20 mouse cellular contexts compared by ENCODE assay signal in genomic region chr7:120069164-120069563, GRCm38 (mm10). TPM values are rescaled to one million over a fixed set of nuclear protein-coding genes. Genes with fewer than 3 reads are reported as not detected.
DNase-seq lines count a peak whose midpoint lies in the region; ATAC-seq lines count a peak whose summit lies in the region.
"Had no signal": no experiment of that assay in that cellular context is flagged by ENCODE, and none has a peak within 500 bp of the region (broad histone marks: within the 10 kb centered on the region; RNA-seq: fewer than 3 reads in every experiment).

No protein-coding gene starts in this region.

- H3K4me1 ChIP-seq in hindbrain, embryonic 10.5 days (replicated peaks) = peaks cover 8% of the 10 kb centered on the region; the same call in 1 of the 2 replicates
- no peaks in the 10 kb centered on the region for H3K4me1 ChIP-seq in hindbrain, embryonic 14.5 days (replicated peaks; ENCODE audit: control insufficient read depth, insufficient read depth, low read length)
- H3K4me1 ChIP-seq in forebrain, embryonic 12.5 days = peaks cover 7% of the 10 kb centered on the region
- peaks cover 3% of the 10 kb centered on the region; the same call in 1 of the 2 replicates for H3K4me1 ChIP-seq in hindbrain, embryonic 16.5 days (ENCODE audit: control insufficient read depth, insufficient read depth, low read depth, low read length)
- no peaks in the 10 kb centered on the region for H3K4me1 ChIP-seq in kidney, embryonic 15.5 days
- H3K4me1 ChIP-seq: liver, embryonic 13.5 days; stomach, embryonic 15.5 days had no signal

- intact Hi-C loops in gastrocnemius, postnatal 14 days (cut with DNase I; ENCODE audit: low total_unique reads) = no loop called here

- WGBS in hindbrain, embryonic 10.5 days = 38% methylated on average over 3 of the region's 3 CpGs
- WGBS in hindbrain, embryonic 14.5 days = 15% methylated on average over 3 of the region's 3 CpGs
- 21% methylated on average over 3 of the region's 3 CpGs for WGBS in forebrain, embryonic 12.5 days
- WGBS in hindbrain, embryonic 16.5 days = 13% methylated on average over 3 of the region's 3 CpGs
- WGBS in kidney, embryonic 15.5 days = 35% methylated on average over 3 of the region's 3 CpGs

- DNase-seq in hindbrain, embryonic 10.5 days (ENCODE audit: low spot score) = peak; percentile 15
- DNase-seq in hindbrain, embryonic 14.5 days (ENCODE audit: low spot score) = no peak
- peak; percentile 13 for DNase-seq in MN1 (ENCODE audit: low spot score)
- no peak for DNase-seq in gastrocnemius, postnatal 14 days
- no peak for DNase-seq in spleen, adult 12 weeks (ENCODE audit: low spot score)
- DNase-seq: adrenal gland, adult 2 months; cerebellum, adult 8-10 months; heart, postnatal 14 days; kidney, postnatal 10 days; layer of hippocampus, adult 9-11 months; left cerebral cortex, postnatal 4 days; liver, embryonic 13.5 days had no signal

- no peak overlapping the region for H3K4me2 ChIP-seq in hindbrain, embryonic 14.5 days (replicated peaks)
- H3K4me2 ChIP-seq in forebrain, embryonic 12.5 days = no peak overlapping the region
- H3K4me2 ChIP-seq in hindbrain, embryonic 16.5 days (ENCODE audit: low read length) = no peak overlapping the region
- H3K4me2 ChIP-seq in kidney, embryonic 15.5 days = no peak overlapping the region
- H3K4me2 ChIP-seq: liver, embryonic 13.5 days; stomach, embryonic 15.5 days had no signal

- no peak overlapping the region for H3K4me3 ChIP-seq in hindbrain, embryonic 10.5 days
- H3K4me3 ChIP-seq in hindbrain, embryonic 14.5 days (replicated peaks; ENCODE audit: low read length) = no peak overlapping the region
- H3K4me3 ChIP-seq in forebrain, embryonic 12.5 days (replicated peaks) = no peak overlapping the region
- H3K4me3 ChIP-seq in hindbrain, embryonic 16.5 days (ENCODE audit: low read length) = no peak overlapping the region
- no peak overlapping the region for H3K4me3 ChIP-seq in kidney, embryonic 15.5 days (replicated peaks)
- H3K4me3 ChIP-seq: liver, embryonic 13.5 days; stomach, embryonic 15.5 days had no signal

- H3K9me3 ChIP-seq in hindbrain, embryonic 10.5 days = no peaks in the 10 kb centered on the region
- no peaks in the 10 kb centered on the region for H3K9me3 ChIP-seq in hindbrain, embryonic 14.5 days (ENCODE audit: control insufficient read depth, low read length)
- no peaks in the 10 kb centered on the region for H3K9me3 ChIP-seq in forebrain, embryonic 12.5 days
- no peaks in the 10 kb centered on the region for H3K9me3 ChIP-seq in hindbrain, embryonic 16.5 days (ENCODE audit: control insufficient read depth, low read length)
- H3K9me3 ChIP-seq in kidney, embryonic 15.5 days (replicated peaks) = no peaks in the 10 kb centered on the region
- H3K9me3 ChIP-seq: liver, embryonic 13.5 days; stomach, embryonic 15.5 days had no signal

- no peak; the same call in 1 of the 2 replicates for ATAC-seq in hindbrain, embryonic 14.5 days (ENCODE audit: low FRiP score)
- peak; percentile 51 for ATAC-seq in forebrain, embryonic 12.5 days (ENCODE audit: low FRiP score)
- peak; percentile 34; the same call in 1 of the 2 replicates for ATAC-seq in hindbrain, embryonic 16.5 days
- no peak for ATAC-seq in kidney, embryonic 15.5 days (replicated peaks; ENCODE audit: low FRiP score)

- no peak overlapping the region for H3K9ac ChIP-seq in hindbrain, embryonic 14.5 days
- H3K9ac ChIP-seq in forebrain, embryonic 12.5 days = no peak overlapping the region
- no peak overlapping the region for H3K9ac ChIP-seq in hindbrain, embryonic 16.5 days (ENCODE audit: low read depth, low read length)
- no peak overlapping the region for H3K9ac ChIP-seq in kidney, embryonic 15.5 days
- H3K9ac ChIP-seq: liver, embryonic 13.5 days; stomach, embryonic 15.5 days had no signal

- no peak overlapping the region for H3K27ac ChIP-seq in hindbrain, embryonic 10.5 days
- H3K27ac ChIP-seq in hindbrain, embryonic 14.5 days = no peak overlapping the region
- H3K27ac ChIP-seq in forebrain, embryonic 12.5 days = no peak overlapping the region
- no peak overlapping the region for H3K27ac ChIP-seq in hindbrain, embryonic 16.5 days (ENCODE audit: low read depth, low read length)
- no peak overlapping the region for H3K27ac ChIP-seq in kidney, embryonic 15.5 days
- H3K27ac ChIP-seq: liver, embryonic 13.5 days; stomach, embryonic 15.5 days had no signal

- no peaks in the 10 kb centered on the region for H3K36me3 ChIP-seq in hindbrain, embryonic 10.5 days
- H3K36me3 ChIP-seq in hindbrain, embryonic 14.5 days (replicated peaks; ENCODE audit: control insufficient read depth, insufficient read depth) = no peaks in the 10 kb centered on the region
- H3K36me3 ChIP-seq in forebrain, embryonic 12.5 days (replicated peaks) = no peaks in the 10 kb centered on the region
- no peaks in the 10 kb centered on the region for H3K36me3 ChIP-seq in hindbrain, embryonic 16.5 days (ENCODE audit: control insufficient read depth, insufficient read depth, low read length)
- H3K36me3 ChIP-seq in kidney, embryonic 15.5 days = no peaks in the 10 kb centered on the region
- H3K36me3 ChIP-seq: liver, embryonic 13.5 days; stomach, embryonic 15.5 days had no signal

- H3K27me3 ChIP-seq in hindbrain, embryonic 10.5 days (ENCODE audit: insufficient read depth, poor library complexity, severe bottlenecking) = no peaks in the 10 kb centered on the region
- H3K27me3 ChIP-seq in hindbrain, embryonic 14.5 days (ENCODE audit: control insufficient read depth, insufficient read depth, low read length) = no peaks in the 10 kb centered on the region
- H3K27me3 ChIP-seq in forebrain, embryonic 12.5 days = no peaks in the 10 kb centered on the region
- no peaks in the 10 kb centered on the region for H3K27me3 ChIP-seq in hindbrain, embryonic 16.5 days (replicated peaks; ENCODE audit: control insufficient read depth, insufficient read depth, low read length)
- no peaks in the 10 kb centered on the region for H3K27me3 ChIP-seq in kidney, embryonic 15.5 days
- H3K27me3 ChIP-seq: liver, embryonic 13.5 days; stomach, embryonic 15.5 days had no signal

RNA-seq across cellular contexts. Expression of gene Dnah3, which starts 25.9 kb away (rescaled TPM):
- 0.24 TPM in 1 of 2 replicates, not detected in the other for polyA plus RNA-seq in hindbrain, embryonic 10.5 days (2016; fragmentation: Nextera tagmentation; extraction: Ambion mirVana)
- 0.09 and 0.16 TPM in 2 replicates for polyA plus RNA-seq in hindbrain, embryonic 14.5 days (2014; fragmentation: Nextera tagmentation; extraction: Ambion mirVana)
- polyA plus RNA-seq in forebrain, embryonic 12.5 days (2016; fragmentation: Nextera tagmentation; extraction: Ambion mirVana) = 0.04 and 0.11 TPM in 2 replicates
- polyA plus RNA-seq in hindbrain, embryonic 16.5 days (2015; fragmentation: Nextera tagmentation; extraction: Ambion mirVana) = 0.11 TPM in 1 of 2 replicates, not detected in the other
- total RNA-seq in gastrocnemius, postnatal 14 days (2021) = not detected
- not detected in 2 replicates for polyA plus RNA-seq in kidney, embryonic 15.5 days (2015; fragmentation: Nextera tagmentation; extraction: Ambion mirVana)
- total RNA-seq: ES-E14; megakaryocyte progenitor cell, adult 5-6 weeks had no signal
- polyA plus RNA-seq: adrenal gland, adult 2 months; intestine, embryonic 14.5 days; liver, embryonic 13.5 days; small intestine, adult 2 months had no signal

RNA-seq across cellular contexts. Expression of gene Tmem159, which starts 33.0 kb away (rescaled TPM):
- polyA plus RNA-seq in hindbrain, embryonic 10.5 days (2016; fragmentation: Nextera tagmentation; extraction: Ambion mirVana) = 25.1 and 27.3 TPM in 2 replicates
- 12.0 and 15.2 TPM in 2 replicates for polyA plus RNA-seq in hindbrain, embryonic 14.5 days (2014; fragmentation: Nextera tagmentation; extraction: Ambion mirVana)
- polyA plus RNA-seq in forebrain, embryonic 12.5 days (2016; fragmentation: Nextera tagmentation; extraction: Ambion mirVana) = 8.0 and 8.9 TPM in 2 replicates
- 17.1 and 19.3 TPM in 2 replicates for polyA plus RNA-seq in hindbrain, embryonic 16.5 days (2015; fragmentation: Nextera tagmentation; extraction: Ambion mirVana)
- 1 to 10 TPM; 8.1 to 8.2 TPM for total RNA-seq in gastrocnemius, postnatal 14 days (2021)
- 32.5 and 48.2 TPM in 2 replicates for polyA plus RNA-seq in kidney, embryonic 15.5 days (2015; fragmentation: Nextera tagmentation; extraction: Ambion mirVana)

Comparison
In these comparisons a context has a peak if more than half of its experiments do, and no peak if none do; other contexts are left out.
1. DNase-seq: peak in hindbrain, embryonic 10.5 days (single experiment) and MN1 (single experiment); none in hindbrain, embryonic 14.5 days (single experiment), gastrocnemius, postnatal 14 days (single experiment) and spleen, adult 12 weeks (single experiment).
2. ATAC-seq: peak in forebrain, embryonic 12.5 days (single experiment) and hindbrain, embryonic 16.5 days (single experiment); none in hindbrain, embryonic 14.5 days (single experiment) and kidney, embryonic 15.5 days (single experiment).